Mouse (Mus musculus): ENCODE measurements around the gene Nrxn2. TPM values are rescaled to one million over a fixed set of nuclear protein-coding genes. Genes with fewer than 3 reads are reported as not detected.

Gene Nrxn2
- polyA plus RNA-seq, 1 experiment from 2014 or later, result 28.1 TPM

DNA sequence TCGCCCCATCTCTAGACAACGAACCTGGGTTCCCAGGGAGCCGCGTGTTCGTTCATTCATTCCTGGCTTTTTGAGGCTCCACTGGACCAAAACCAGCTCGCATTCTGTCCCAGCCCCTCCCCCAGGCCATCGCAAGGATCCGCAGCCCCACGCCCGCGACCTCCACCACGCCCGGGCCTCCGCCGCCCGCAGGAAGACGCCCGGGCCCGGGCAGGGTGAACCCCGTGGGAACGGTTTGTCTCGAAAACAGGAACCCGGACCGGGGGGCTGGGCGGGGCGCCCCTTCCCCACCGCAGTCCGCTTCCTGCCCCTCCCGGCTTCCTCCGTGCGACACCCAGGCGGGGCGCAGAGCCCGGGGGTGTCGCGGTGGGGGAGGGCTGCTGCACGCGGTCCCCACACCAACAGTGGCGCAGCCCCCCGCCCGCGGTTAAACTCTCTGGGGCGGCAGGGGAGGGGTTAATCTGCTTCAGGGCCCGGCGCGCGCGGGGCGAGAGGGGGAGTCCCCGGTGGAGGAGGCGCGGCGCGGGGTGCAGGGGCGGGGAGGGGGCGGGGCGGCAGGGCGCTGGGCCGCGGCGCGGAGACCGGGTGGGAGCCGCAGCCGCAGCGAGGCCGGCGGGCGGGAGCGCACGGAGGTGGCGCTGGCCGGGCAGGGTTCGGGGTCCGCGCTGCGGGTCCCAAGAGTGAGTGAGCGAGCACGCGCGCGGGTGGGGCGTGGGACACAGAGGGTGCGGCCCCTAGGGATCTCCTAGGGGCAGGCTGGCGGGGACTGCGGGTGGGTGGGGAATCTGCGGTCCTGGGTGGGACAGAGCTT lies 19.0 kb upstream of the Nrxn2 start, which contains the start of gene Rasgrp2:
Rasgrp2 (plus strand) TSS at position 56 of the 811 bp plus-strand sequence.
- Histone ChIP-seq H3K9ac (replicated peaks; ENCODE audit: low read depth, low read length) (peak within 1 kb of the TSS; percentile 65), H3K9me3 (ENCODE audit: control insufficient read depth, low read length) (no peaks in the 10 kb centered on the region), H3K4me3 (replicated peaks; ENCODE audit: low read length) (peak within 1 kb of the TSS; percentile 68), H3K36me3 (ENCODE audit: control insufficient read depth, insufficient read depth) (no peaks in the 10 kb centered on the region), H3K27me3 (replicated peaks; ENCODE audit: control insufficient read depth, insufficient read depth, low read length) (peaks cover 10% of the 10 kb centered on the region), H3K27ac (ENCODE audit: low read length) (peak within 1 kb of the TSS; percentile 62), H3K4me2 (ENCODE audit: low read length) (peak within 1 kb of the TSS; percentile 94), H3K4me1 (replicated peaks; ENCODE audit: control insufficient read depth, insufficient read depth, low read length) (peaks cover 33% of the 10 kb centered on the region)
- WGBS, result under 1% methylated on average over 61 of the region's 87 CpGs
- ATAC-seq, result peak; percentile 49

DNA sequence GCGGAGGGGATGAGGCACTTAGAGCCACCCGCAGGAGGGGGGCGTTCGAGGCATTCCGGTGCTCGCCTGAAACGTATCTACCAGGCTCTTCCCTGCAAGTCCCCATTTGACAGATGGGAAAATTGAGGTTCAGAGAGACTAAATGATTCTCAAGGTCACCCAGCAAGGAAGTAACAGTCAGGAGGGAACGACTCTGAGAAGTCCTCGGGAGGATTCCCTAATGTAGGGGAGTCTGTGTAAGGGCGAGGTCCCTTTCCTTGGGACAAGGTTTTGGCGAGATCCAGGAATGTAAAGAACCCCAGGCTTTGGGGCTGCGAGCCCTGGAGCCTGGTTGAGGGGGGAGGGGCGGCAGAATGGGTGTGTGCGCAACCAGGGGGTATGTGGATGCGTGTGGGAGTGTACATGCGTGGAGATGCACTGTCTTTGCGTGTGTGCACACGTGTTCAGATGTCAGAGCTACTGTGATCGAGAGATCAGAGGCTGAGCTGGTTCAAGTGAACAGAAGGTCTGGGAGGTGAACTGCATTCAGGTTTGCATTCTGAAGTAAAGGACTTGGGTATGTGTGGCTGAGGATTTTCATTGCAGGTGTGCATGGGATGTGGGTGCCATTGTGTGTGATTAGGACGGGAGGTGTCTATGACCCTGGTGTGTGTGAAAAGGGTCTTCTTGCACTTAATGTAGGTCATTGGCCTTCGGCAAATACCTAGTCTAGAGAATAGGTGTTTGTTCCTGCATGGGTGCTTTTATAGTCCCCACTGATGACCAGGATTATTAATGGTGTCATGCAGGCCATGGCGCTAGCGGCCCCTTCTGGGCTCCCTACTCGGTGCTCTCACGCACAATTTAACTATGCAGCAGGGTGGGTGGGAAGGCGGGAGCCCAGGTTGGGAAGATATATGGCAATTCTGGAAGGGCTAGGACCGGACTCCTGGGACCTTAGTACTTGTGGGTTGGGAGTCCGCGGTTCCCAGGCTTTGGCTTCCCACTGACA lies 18.1 kb upstream of the Nrxn2 start:
- Histone ChIP-seq H3K4me2 (ENCODE audit: low read length) (peak overlapping the region; percentile 94), H3K36me3 (ENCODE audit: control insufficient read depth, insufficient read depth) (no peaks in the 10 kb centered on the region), H3K4me3 (replicated peaks; ENCODE audit: low read length) (peak overlapping the region; percentile 68), H3K27ac (ENCODE audit: low read length) (no peak overlapping the region), H3K9me3 (ENCODE audit: control insufficient read depth, low read length) (no peaks in the 10 kb centered on the region), H3K9ac (replicated peaks; ENCODE audit: low read depth, low read length) (peak overlapping the region; percentile 65), H3K4me1 (replicated peaks; ENCODE audit: control insufficient read depth, insufficient read depth, low read length) (peaks cover 33% of the 10 kb centered on the region), H3K27me3 (replicated peaks; ENCODE audit: control insufficient read depth, insufficient read depth, low read length) (peaks cover 10% of the 10 kb centered on the region)
- ATAC-seq, result no peak
- 3% methylated on average over 29 of the region's 29 CpGs for WGBS

DNA sequence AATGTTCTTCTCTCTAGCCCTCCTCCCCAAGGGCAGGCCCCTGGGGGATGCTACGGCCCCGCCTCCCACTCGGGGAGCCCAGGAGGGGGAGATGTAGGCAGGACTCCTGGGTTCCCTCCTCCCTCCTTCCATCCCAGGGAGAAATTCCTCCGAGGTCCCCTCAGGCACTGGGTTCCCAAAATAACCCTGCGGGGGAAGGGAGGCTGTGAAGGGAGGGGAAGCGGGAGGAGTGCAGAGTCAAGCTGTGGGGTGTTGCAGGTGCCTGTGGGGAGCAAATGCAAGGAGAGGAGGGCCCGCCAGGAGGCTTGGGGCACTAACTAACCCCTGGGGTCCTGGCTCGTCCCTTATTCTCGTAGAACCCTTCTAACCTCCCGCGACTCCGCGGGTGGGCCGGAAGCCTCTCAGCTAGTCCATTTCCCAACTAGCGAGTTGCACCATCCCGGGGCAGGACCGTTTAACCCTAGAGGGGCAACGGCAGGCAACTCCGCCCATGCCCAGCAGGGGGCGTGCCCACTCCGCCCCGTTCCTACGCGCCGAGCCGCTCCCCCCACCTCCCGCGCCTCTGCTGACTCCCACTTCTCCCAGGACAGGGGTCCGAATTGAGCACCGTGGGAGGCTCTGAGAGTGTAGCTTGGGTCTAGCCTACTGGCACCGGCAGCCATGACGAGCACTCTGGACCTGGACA lies 17.3 kb upstream of the Nrxn2 start:
- H3K9me3 ChIP-seq (ENCODE audit: control insufficient read depth, low read length), result no peaks in the 10 kb centered on the region
- peak overlapping the region; percentile 33 for H3K9ac ChIP-seq (replicated peaks; ENCODE audit: low read depth, low read length)
- no peaks in the 10 kb centered on the region for H3K36me3 ChIP-seq (ENCODE audit: control insufficient read depth, insufficient read depth)
- H3K4me1 ChIP-seq (replicated peaks; ENCODE audit: control insufficient read depth, insufficient read depth, low read length), result peaks cover 33% of the 10 kb centered on the region
- 0 out of 2 replicates have a peak, but pooled peaks have one; percentile 9 for ATAC-seq
- H3K27me3 ChIP-seq (replicated peaks; ENCODE audit: control insufficient read depth, insufficient read depth, low read length), result peaks cover 10% of the 10 kb centered on the region
- peak overlapping the region; percentile 68 for H3K4me3 ChIP-seq (replicated peaks; ENCODE audit: low read length)
- under 1% methylated on average over 32 of the region's 32 CpGs for WGBS
- H3K4me2 ChIP-seq (ENCODE audit: low read length), result peak overlapping the region; percentile 94
- no peak overlapping the region for H3K27ac ChIP-seq (ENCODE audit: low read length)

DNA sequence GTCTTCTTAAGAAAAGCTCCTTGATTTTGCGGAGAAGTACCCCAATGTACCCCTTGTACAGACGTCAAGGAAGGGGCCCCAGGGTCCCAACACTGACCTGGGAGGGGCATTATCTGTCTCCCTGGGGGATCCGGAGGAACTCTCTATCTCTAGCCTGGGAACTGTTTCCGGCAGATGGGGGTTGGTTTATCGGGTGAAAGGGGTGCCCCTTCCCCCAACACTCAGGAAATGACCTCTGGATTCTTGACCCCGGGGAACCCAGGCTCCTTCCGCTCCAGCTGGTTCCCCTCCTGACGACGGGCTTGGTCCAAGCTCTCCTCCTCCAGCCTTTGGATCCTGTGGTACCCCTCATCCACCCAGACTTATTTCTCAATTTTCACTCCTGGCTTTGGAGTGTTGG lies 16.6 kb upstream of the Nrxn2 start:
- peaks cover 10% of the 10 kb centered on the region for H3K27me3 ChIP-seq (replicated peaks; ENCODE audit: control insufficient read depth, insufficient read depth, low read length)
- WGBS, result 20% methylated on average over 9 of the region's 9 CpGs
- H3K36me3 ChIP-seq (ENCODE audit: control insufficient read depth, insufficient read depth), result no peaks in the 10 kb centered on the region
- peak overlapping the region; percentile 94 for H3K4me2 ChIP-seq (ENCODE audit: low read length)
- ATAC-seq, result no peak
- peak overlapping the region; percentile 68; the same call in 1 of the 2 replicates for H3K4me3 ChIP-seq (replicated peaks; ENCODE audit: low read length)
- H3K4me1 ChIP-seq (replicated peaks; ENCODE audit: control insufficient read depth, insufficient read depth, low read length), result peaks cover 33% of the 10 kb centered on the region
- H3K9me3 ChIP-seq (ENCODE audit: control insufficient read depth, low read length), result no peaks in the 10 kb centered on the region
- no peak overlapping the region for H3K9ac ChIP-seq (replicated peaks; ENCODE audit: low read depth, low read length)
- H3K27ac ChIP-seq (ENCODE audit: low read length), result no peak overlapping the region

DNA sequence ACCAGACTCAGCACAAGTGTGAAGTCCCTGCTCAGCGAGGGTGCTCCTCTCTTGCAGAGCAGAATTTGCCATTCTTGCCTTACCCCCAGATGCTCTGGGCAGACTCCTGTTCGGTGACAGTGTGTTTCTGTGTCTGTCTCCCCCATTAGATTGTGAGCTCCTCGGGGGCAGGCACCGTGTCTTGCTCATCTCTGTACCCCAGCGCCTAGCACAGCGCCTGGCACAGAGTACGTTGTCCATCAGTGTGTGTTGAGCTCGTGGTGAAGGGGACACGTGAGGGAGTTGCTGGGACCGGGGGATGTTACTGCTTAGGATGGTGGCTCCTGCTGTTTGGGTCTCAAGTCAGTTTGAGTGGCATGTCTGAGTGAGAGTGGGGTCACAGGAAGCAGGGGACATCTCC lies 14.7 kb upstream of the Nrxn2 start:
- H3K9ac ChIP-seq (replicated peaks; ENCODE audit: low read depth, low read length), result no peak overlapping the region
- ATAC-seq, result no peak
- peaks cover 26% of the 10 kb centered on the region for H3K4me1 ChIP-seq (replicated peaks; ENCODE audit: control insufficient read depth, insufficient read depth, low read length)
- H3K4me2 ChIP-seq (ENCODE audit: low read length), result no peak overlapping the region
- no peak overlapping the region for H3K27ac ChIP-seq (ENCODE audit: low read length)
- WGBS, result 83% methylated on average over 10 of the region's 10 CpGs
- no peak overlapping the region for H3K4me3 ChIP-seq (replicated peaks; ENCODE audit: low read length)
- no peaks in the 10 kb centered on the region for H3K36me3 ChIP-seq (ENCODE audit: control insufficient read depth, insufficient read depth)
- H3K27me3 ChIP-seq (replicated peaks; ENCODE audit: control insufficient read depth, insufficient read depth, low read length), result peaks cover 10% of the 10 kb centered on the region
- H3K9me3 ChIP-seq (ENCODE audit: control insufficient read depth, low read length), result no peaks in the 10 kb centered on the region

DNA sequence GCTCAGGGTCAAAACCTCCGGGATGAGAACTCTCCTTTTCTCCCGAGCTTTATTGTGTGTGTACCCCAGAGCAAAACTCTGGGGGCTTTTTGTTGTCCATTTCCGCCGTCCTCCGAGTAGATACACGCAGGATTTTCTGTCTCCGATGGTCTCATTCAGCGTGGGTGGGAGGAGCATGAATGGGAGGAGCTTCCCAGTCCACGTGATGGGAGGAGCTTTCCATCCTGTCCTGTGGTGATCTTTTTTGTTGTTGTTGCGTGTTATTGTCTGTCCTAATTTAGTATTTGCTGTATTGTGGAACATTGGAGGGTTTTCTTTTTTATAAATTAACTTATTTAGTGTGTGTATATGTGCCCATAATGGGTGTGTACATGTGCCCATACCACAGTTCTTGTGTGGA lies 13.1 kb upstream of the Nrxn2 start:
- H3K4me3 ChIP-seq (replicated peaks; ENCODE audit: low read length), result no peak overlapping the region
- peaks cover 7% of the 10 kb centered on the region; the same call in 1 of the 2 replicates for H3K27me3 ChIP-seq (replicated peaks; ENCODE audit: control insufficient read depth, insufficient read depth, low read length)
- H3K27ac ChIP-seq (ENCODE audit: low read length), result no peak overlapping the region
- WGBS, result 65% methylated on average over 10 of the region's 10 CpGs
- no peaks in the 10 kb centered on the region for H3K9me3 ChIP-seq (ENCODE audit: control insufficient read depth, low read length)
- H3K4me2 ChIP-seq (ENCODE audit: low read length), result no peak overlapping the region
- peaks cover 14% of the 10 kb centered on the region for H3K4me1 ChIP-seq (replicated peaks; ENCODE audit: control insufficient read depth, insufficient read depth, low read length)
- H3K36me3 ChIP-seq (ENCODE audit: control insufficient read depth, insufficient read depth), result no peaks in the 10 kb centered on the region
- no peak for ATAC-seq
- H3K9ac ChIP-seq (replicated peaks; ENCODE audit: low read depth, low read length), result no peak overlapping the region

DNA sequence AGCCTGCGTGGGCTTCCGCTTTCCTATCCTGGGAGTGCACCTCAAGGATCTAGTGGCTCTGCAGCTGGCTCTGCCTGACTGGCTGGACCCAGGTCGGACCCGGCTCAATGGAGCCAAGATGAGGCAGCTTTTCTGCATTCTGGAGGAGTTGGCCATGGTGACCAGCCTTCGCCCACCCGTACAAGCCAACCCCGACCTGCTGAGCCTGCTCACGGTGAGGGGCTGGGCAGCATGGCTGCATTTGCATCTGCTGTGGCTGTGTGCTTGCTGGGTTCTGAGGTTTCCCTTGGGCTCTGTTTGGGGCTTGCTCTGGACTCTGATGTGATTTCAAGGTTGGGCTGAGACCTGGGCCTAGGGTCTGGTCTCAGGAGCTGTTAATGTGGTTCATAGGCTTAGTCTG lies 11.4 kb upstream of the Nrxn2 start:
- no peak overlapping the region for H3K27ac ChIP-seq (ENCODE audit: low read length)
- H3K9me3 ChIP-seq (ENCODE audit: control insufficient read depth, low read length), result no peaks in the 10 kb centered on the region
- no peak overlapping the region for H3K4me3 ChIP-seq (replicated peaks; ENCODE audit: low read length)
- no peaks in the 10 kb centered on the region for H3K36me3 ChIP-seq (ENCODE audit: control insufficient read depth, insufficient read depth)
- WGBS, result 82% methylated on average over 8 of the region's 8 CpGs
- H3K9ac ChIP-seq (replicated peaks; ENCODE audit: low read depth, low read length), result no peak overlapping the region
- H3K4me2 ChIP-seq (ENCODE audit: low read length), result no peak overlapping the region
- ATAC-seq, result no peak
- no peaks in the 10 kb centered on the region for H3K27me3 ChIP-seq (replicated peaks; ENCODE audit: control insufficient read depth, insufficient read depth, low read length)
- H3K4me1 ChIP-seq (replicated peaks; ENCODE audit: control insufficient read depth, insufficient read depth, low read length), result peaks cover 4% of the 10 kb centered on the region

DNA sequence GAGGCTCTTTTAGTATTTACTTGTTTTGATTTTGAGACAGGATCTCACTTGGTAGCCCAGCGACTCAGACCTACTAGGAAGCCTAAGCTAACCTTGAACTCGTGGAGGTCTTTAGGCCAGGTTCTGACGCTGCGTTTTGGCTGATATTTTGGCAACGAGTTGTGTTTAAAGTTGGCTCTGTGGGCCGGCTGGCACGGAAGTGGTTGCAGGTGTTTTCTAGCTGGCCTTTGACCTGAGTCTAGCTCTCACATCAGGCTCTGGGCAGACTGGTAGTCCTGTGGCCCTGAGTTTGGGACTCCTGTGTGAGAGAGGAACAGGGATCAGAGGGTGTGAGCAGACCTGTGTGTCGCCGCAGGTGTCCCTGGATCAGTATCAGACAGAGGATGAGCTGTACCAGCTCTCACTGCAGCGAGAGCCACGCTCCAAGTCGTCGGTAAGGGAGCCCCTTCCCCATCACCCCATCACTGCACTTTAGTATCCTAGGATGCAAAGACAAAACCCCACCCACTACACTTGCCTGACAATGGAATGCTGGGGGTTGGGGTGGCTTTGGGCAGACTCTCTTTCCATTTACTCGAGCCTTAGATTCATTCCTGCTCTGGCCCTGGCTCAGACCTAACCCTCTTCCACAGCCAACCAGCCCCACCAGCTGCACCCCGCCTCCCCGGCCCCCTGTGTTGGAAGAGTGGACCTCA lies 10.6 kb upstream of the Nrxn2 start:
- H3K27me3 ChIP-seq (replicated peaks; ENCODE audit: control insufficient read depth, insufficient read depth, low read length), result no peaks in the 10 kb centered on the region
- H3K36me3 ChIP-seq (ENCODE audit: control insufficient read depth, insufficient read depth), result no peaks in the 10 kb centered on the region
- H3K4me1 ChIP-seq (replicated peaks; ENCODE audit: control insufficient read depth, insufficient read depth, low read length), result peaks cover 4% of the 10 kb centered on the region
- 51% methylated on average over 16 of the region's 16 CpGs for WGBS
- ATAC-seq, result no peak
- no peak overlapping the region for H3K9ac ChIP-seq (replicated peaks; ENCODE audit: low read depth, low read length)
- no peaks in the 10 kb centered on the region for H3K9me3 ChIP-seq (ENCODE audit: control insufficient read depth, low read length)
- H3K4me3 ChIP-seq (replicated peaks; ENCODE audit: low read length), result no peak overlapping the region
- no peak overlapping the region for H3K27ac ChIP-seq (ENCODE audit: low read length)
- H3K4me2 ChIP-seq (ENCODE audit: low read length), result no peak overlapping the region
